Mouse (Mus musculus) thymus, adult 2 months (tissue): ENCODE results near the gene Slc9a1. TPM values are rescaled to one million over a fixed set of nuclear protein-coding genes. Genes with fewer than 3 reads are reported as not detected.

ENCODE experiments used
- DNase-seq: peaks from one replicate; pipeline ENCODE4 v3.0.0; 2021
- H3K27ac ChIP-seq: fragments of 200-500 bp; 2 replicates; pipeline ENCODE4 v1.5.1; 2012; ENCODE audit warnings: low read length, control low read depth; ENCODE audit not compliant: control insufficient read depth, insufficient read depth
- H3K27me3 ChIP-seq: fragments of 200-500 bp; 2 replicates; pipeline ENCODE4 v1.6.1; 2012; ENCODE audit warnings: mild to moderate bottlenecking, low read length, moderate library complexity, mixed read lengths; ENCODE audit not compliant: control insufficient read depth, insufficient read depth
- H3K36me3 ChIP-seq: fragments of 200-500 bp; 2 replicates; pipeline ENCODE4 v1.6.1; 2012; ENCODE audit warnings: mild to moderate bottlenecking, low read length, moderate library complexity; ENCODE audit not compliant: control insufficient read depth, insufficient read depth
- H3K4me1 ChIP-seq: fragments of 200-500 bp; replicated peaks from 2 replicates; pipeline ENCODE4 v1.6.1; 2012; ENCODE audit warnings: low read length; ENCODE audit not compliant: control insufficient read depth, insufficient read depth
- H3K4me3 ChIP-seq: fragments of 200-500 bp; 2 replicates; pipeline ENCODE4 v1.5.1; 2012; ENCODE audit warnings: mild to moderate bottlenecking, low read length, control low read depth, moderate library complexity; ENCODE audit not compliant: control insufficient read depth, insufficient read depth
- CTCF ChIP-seq: fragments of 200-500 bp; IDR thresholded peaks from 2 replicates; pipeline ENCODE4 v1.5.1; 2012; ENCODE audit warnings: mild to moderate bottlenecking, control low read depth, low read length, moderate library complexity, borderline replicate concordance; ENCODE audit not compliant: control insufficient read depth, poor library complexity, insufficient read depth; ENCODE audit errors: extremely low read depth
- POLR2A ChIP-seq: fragments of 200-500 bp; IDR thresholded peaks from 2 replicates; pipeline ENCODE4 v1.6.1; 2012; ENCODE audit warnings: mild to moderate bottlenecking, low read length, control low read depth, moderate library complexity; ENCODE audit not compliant: control insufficient read depth, poor library complexity, insufficient read depth; ENCODE audit errors: extremely low read depth
- WGBS: fragments of 180-500 bp; shearing (Covaris S2); methylation state at CpG from one replicate; pipeline ENCODE4 v1.1.7; 2018; 5-methylcytosine and 5-hydroxymethylcytosine counted together
- polyA plus RNA-seq: library from polyadenylated mRNA; depleted of rRNA; stranded (reverse); fragments of >200 nt; gene quantifications from 2 replicates; pipeline ENCODE4 v1.2.3, GENCODE M21; 2012

The Slc9a1 gene
- polyA plus RNA-seq, 1 experiment: 77.9 TPM

- TF ChIP-seq CTCF: no peak
- TF ChIP-seq POLR2A: no peak
- DNase-seq: no peak
- Histone ChIP-seq H3K27me3 (no peaks in the 10 kb centered on the region), H3K4me3 (no peak overlapping the region), H3K4me1 (no peaks in the 10 kb centered on the region), H3K36me3 (no peaks in the 10 kb centered on the region), H3K27ac (no peak overlapping the region)
- WGBS: 78% methylated on average over 10 of the region's 10 CpGs
Observed at GRCm38 (mm10) chr4:133352797-133353196, 16.7 kb upstream of the Slc9a1 start.

GRCm38 (mm10) chr4:133353367-133354365 is 15.8 kb upstream of the Slc9a1 start, which contains the start of gene Wdtc1:
TSS of gene Wdtc1 (minus strand) at chr4:133353481.
- H3K4me3 ChIP-seq: no peak within 1 kb of the TSS
- no peaks in the 10 kb centered on the region for H3K4me1 ChIP-seq
- no peak within 1 kb of the TSS for H3K27ac ChIP-seq
- TF ChIP-seq CTCF (no peak), POLR2A (no peak)
- no peak for DNase-seq
- 88% methylated on average over 23 of the region's 23 CpGs for WGBS
- no peaks in the 10 kb centered on the region for H3K27me3 ChIP-seq
- H3K36me3 ChIP-seq: no peaks in the 10 kb centered on the region

DNA sequence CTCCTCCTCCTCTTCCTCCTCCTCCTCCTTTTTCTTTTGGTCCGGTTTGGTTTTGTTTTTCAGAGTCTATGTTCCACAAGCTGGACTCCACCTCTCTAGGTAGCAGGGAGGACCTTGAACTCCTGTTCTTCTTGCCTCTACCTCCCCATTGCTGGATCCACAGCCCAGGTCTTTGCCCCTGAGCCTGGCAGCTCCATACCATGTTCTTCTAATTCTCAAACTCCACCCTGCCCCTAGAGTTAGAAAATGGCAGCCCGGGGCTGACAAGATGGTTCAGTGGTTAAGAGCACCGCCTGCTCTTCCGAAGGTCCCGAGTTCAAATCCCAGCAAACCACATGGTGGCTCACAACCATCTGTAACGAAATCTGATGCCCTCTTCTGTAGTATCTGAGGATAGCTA is 14.9 kb upstream of the Slc9a1 start:
- Histone ChIP-seq H3K36me3 (no peaks in the 10 kb centered on the region), H3K27me3 (no peaks in the 10 kb centered on the region), H3K27ac (no peak overlapping the region), H3K4me3 (no peak overlapping the region), H3K4me1 (no peaks in the 10 kb centered on the region)
- TF ChIP-seq CTCF (no peak), POLR2A (no peak)
- DNase-seq: no peak
- WGBS: 88% methylated on average over 6 of the region's 6 CpGs

GRCm38 (mm10) chr4:133370298-133371274 is 1.1 kb downstream of the Slc9a1 start:
- no peak for DNase-seq
- Histone ChIP-seq H3K27ac (no peak overlapping the region; the same call in 1 of the 2 replicates), H3K27me3 (no peaks in the 10 kb centered on the region), H3K36me3 (no peaks in the 10 kb centered on the region), H3K4me3 (peak overlapping the region; percentile 81), H3K4me1 (peaks cover 34% of the 10 kb centered on the region)
- 40% methylated on average over 22 of the region's 22 CpGs for WGBS
- no peak for TF ChIP-seq CTCF
- TF ChIP-seq POLR2A: no peak

- 32% methylated on average over 7 of the region's 7 CpGs for WGBS
- Histone ChIP-seq H3K4me3 (peak overlapping the region; percentile 19), H3K27me3 (no peaks in the 10 kb centered on the region), H3K27ac (no peak overlapping the region), H3K36me3 (no peaks in the 10 kb centered on the region), H3K4me1 (peaks cover 42% of the 10 kb centered on the region)
- TF ChIP-seq POLR2A (no peak), CTCF (no peak)
- DNase-seq: no peak
Observed at GRCm38 (mm10) chr4:133371621-133372277, 2.2 kb downstream of the Slc9a1 start.

GRCm38 (mm10) chr4:133372278-133372665 is 2.8 kb downstream of the Slc9a1 start:
- DNase-seq: no peak
- Histone ChIP-seq H3K27ac (no peak overlapping the region), H3K36me3 (no peaks in the 10 kb centered on the region), H3K4me1 (peaks cover 46% of the 10 kb centered on the region), H3K27me3 (no peaks in the 10 kb centered on the region), H3K4me3 (no peak overlapping the region)
- TF ChIP-seq CTCF (no peak), POLR2A (no peak)
- 77% methylated on average over 6 of the region's 6 CpGs for WGBS

DNA sequence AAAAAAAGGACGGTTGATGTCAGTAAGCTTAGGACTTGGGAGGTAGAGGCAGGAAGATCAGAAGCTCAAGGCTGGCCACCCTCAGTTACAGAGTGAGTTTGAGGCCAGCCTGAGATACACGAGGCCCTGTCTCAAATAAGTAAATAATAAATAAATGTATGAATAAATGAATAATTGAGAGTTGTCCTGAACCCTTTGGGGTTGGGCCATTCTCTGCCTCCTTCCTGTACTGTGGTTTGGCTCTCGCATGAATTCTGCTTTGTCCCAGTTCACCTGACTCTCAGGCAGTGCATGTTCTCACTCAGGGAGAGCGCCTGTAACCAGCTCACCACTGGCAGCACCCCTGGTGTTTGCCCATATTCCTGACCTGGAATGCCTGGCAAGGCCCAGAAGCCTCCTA is 4.5 kb downstream of the Slc9a1 start:
- Histone ChIP-seq H3K27ac (no peak overlapping the region), H3K27me3 (no peaks in the 10 kb centered on the region), H3K36me3 (no peaks in the 10 kb centered on the region), H3K4me1 (peaks cover 60% of the 10 kb centered on the region), H3K4me3 (no peak overlapping the region)
- WGBS: 49% methylated on average over 4 of the region's 4 CpGs
- DNase-seq: no peak
- TF ChIP-seq POLR2A (no peak), CTCF (no peak)
